Mouse (Mus musculus): ENCODE results near the gene Olfr110. TPM values are rescaled to one million over a fixed set of nuclear protein-coding genes. Genes with fewer than 3 reads are reported as not detected.
A peak's percentile ranks its signal among the peaks of the same experiment; 100 is the strongest.
"Not testable (repeated sequence)": the region's sequence is repeated elsewhere in the genome, so short reads cannot be mapped to it uniquely, and the experiment has no call there.

Olfr110 gene
- not detected in 2 replicates for polyA plus RNA-seq (2015; fragmentation: Nextera tagmentation; extraction: Ambion mirVana)

GRCm38 (mm10) chr17:37491930-37492518 is at the start of gene Olfr110:
TSS of gene Olfr110 (plus strand) at chr17:37492468.
- WGBS = 66% methylated on average over 1 of the region's 1 CpGs
- no peaks in the 10 kb centered on the region for H3K4me1 ChIP-seq
- ATAC-seq (replicated peaks) = no peak
- no peak within 1 kb of the TSS for H3K4me3 ChIP-seq
- no peaks in the 10 kb centered on the region for H3K9me3 ChIP-seq
- no peak within 1 kb of the TSS for H3K9ac ChIP-seq
- H3K36me3 ChIP-seq (replicated peaks) = no peaks in the 10 kb centered on the region
- no peak within 1 kb of the TSS for H3K4me2 ChIP-seq
- no peaks in the 10 kb centered on the region for H3K27me3 ChIP-seq (replicated peaks)
- H3K27ac ChIP-seq = no peak within 1 kb of the TSS

DNA sequence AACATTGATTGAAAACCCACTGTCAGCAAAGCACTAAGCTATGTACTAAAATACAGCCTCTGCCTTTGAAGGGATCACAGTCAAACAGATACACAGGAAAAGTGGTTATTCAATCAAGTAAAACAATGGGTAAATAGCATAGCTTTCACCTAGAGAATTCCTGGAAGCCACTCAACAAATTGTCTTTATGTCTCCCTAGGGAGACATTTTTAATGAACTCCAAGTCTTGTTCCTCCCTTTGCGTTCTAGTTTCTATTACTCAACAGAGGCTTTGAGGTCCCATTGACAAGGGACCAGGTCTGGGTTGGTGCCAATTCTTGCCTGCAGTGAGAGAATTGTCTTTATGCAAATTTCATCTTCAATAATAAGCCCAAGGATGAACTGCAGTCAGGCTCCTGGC is 47.1 kb upstream of the Olfr110 start, which contains the start of gene Olfr108:
TSS of gene Olfr108 (plus strand) at position 301 of the 400 bp plus-strand sequence.
- Histone ChIP-seq H3K4me1 (no peaks in the 10 kb centered on the region), H3K36me3 (replicated peaks) (no peaks in the 10 kb centered on the region), H3K9me3 (no peaks in the 10 kb centered on the region), H3K4me2 (no peak within 1 kb of the TSS), H3K9ac (no peak within 1 kb of the TSS), H3K27me3 (replicated peaks) (no peaks in the 10 kb centered on the region), H3K27ac (no peak within 1 kb of the TSS), H3K4me3 (no peak within 1 kb of the TSS)
- no peak for ATAC-seq (replicated peaks)
- WGBS = 81% methylated on average over 1 of the region's 1 CpGs

DNA sequence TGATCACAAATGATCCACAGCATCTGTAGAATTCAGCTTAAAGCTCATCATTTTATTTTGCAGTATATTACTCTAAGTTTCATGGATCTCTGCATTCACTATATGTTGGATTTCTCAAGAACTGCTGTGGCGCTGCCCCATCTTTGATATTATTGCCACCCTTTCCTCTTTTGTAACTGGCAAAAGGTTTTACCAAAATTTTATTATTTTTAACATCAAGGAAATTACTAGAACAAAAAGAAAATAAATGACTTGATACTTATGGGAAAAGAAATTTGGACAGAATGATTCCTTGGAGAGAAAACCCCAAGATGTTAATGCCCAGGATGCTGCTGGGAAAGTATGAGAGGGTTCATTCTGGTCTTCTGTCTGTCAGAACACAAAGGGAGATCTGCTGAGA is 33.7 kb upstream of the Olfr110 start, which contains the start of gene Olfr109:
TSS of gene Olfr109 (plus strand) at position 301 of the 400 bp plus-strand sequence.
- H3K4me1 ChIP-seq = no peaks in the 10 kb centered on the region
- no peak within 1 kb of the TSS for H3K9ac ChIP-seq
- no peak within 1 kb of the TSS for H3K4me3 ChIP-seq
- no peak for ATAC-seq (replicated peaks)
- WGBS = 98% methylated on average over 1 of the region's 1 CpGs
- H3K27ac ChIP-seq = no peak within 1 kb of the TSS
- no peaks in the 10 kb centered on the region for H3K36me3 ChIP-seq (replicated peaks)
- H3K4me2 ChIP-seq = no peak within 1 kb of the TSS
- no peaks in the 10 kb centered on the region for H3K27me3 ChIP-seq (replicated peaks)
- H3K9me3 ChIP-seq = no peaks in the 10 kb centered on the region

GRCm38 (mm10) chr17:37483452-37483851 is 8.8 kb upstream of the Olfr110 start, which contains the start of gene H2-M2:
TSS of gene H2-M2 (minus strand) at chr17:37483552.
- H3K4me1 ChIP-seq = no peaks in the 10 kb centered on the region
- no peak within 1 kb of the TSS for H3K4me2 ChIP-seq
- H3K36me3 ChIP-seq (replicated peaks) = no peaks in the 10 kb centered on the region
- WGBS = 82% methylated on average over 2 of the region's 2 CpGs
- no peak within 1 kb of the TSS for H3K4me3 ChIP-seq
- no peak within 1 kb of the TSS for H3K27ac ChIP-seq
- no peaks in the 10 kb centered on the region for H3K27me3 ChIP-seq (replicated peaks)
- no peak within 1 kb of the TSS for H3K9ac ChIP-seq
- ATAC-seq (replicated peaks) = no peak
- no peaks in the 10 kb centered on the region for H3K9me3 ChIP-seq

DNA sequence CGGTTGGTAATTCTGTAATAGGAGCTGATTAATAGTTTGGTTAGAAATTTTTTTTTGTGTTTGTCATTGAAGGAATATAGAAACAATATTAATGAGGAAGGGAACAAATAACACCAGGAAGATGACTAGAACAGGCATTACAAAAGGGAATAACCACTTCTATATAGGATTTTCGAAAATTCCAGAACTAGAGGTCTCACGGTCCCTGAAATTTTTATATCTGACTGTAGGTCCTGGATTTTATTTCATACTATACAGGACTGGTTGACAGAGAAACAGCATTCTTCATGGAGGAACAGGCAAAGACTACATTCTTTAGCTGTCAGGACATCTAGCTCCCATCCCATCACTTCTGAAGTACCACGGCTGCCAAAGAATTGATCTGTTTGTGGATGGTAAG is 15.5 kb downstream of the Olfr110 start, which contains the start of gene Olfr111:
TSS of gene Olfr111 (plus strand) at position 301 of the 400 bp plus-strand sequence.
- no peak within 1 kb of the TSS for H3K4me2 ChIP-seq
- WGBS = 91% methylated on average over 4 of the region's 4 CpGs

GRCm38 (mm10) chr17:37524612-37525011 is 32.3 kb downstream of the Olfr110 start:
- ATAC-seq (replicated peaks); H3K36me3 ChIP-seq (replicated peaks); H3K4me1 ChIP-seq; H3K9me3 ChIP-seq; H3K27me3 ChIP-seq (replicated peaks); H3K9ac ChIP-seq; H3K4me2 ChIP-seq; H3K27ac ChIP-seq; H3K4me3 ChIP-seq: not testable (repeated sequence)

More for the DNA sequence above, 15.5 kb downstream of the Olfr110 start, which contains the start of gene Olfr111:
- Histone ChIP-seq H3K4me3 (no peak within 1 kb of the TSS), H3K36me3 (replicated peaks) (no peaks in the 10 kb centered on the region), H3K4me1 (no peaks in the 10 kb centered on the region), H3K27ac (no peak within 1 kb of the TSS), H3K27me3 (replicated peaks) (no peaks in the 10 kb centered on the region), H3K9ac (no peak within 1 kb of the TSS), H3K9me3 (no peaks in the 10 kb centered on the region)
- ATAC-seq (replicated peaks) = no peak

- ATAC-seq (replicated peaks); H3K9me3 ChIP-seq; H3K27ac ChIP-seq; H3K4me2 ChIP-seq; H3K4me3 ChIP-seq; H3K36me3 ChIP-seq (replicated peaks); H3K9ac ChIP-seq; H3K4me1 ChIP-seq; H3K27me3 ChIP-seq (replicated peaks): not testable (repeated sequence)
- 78% methylated on average over 1 of the region's 1 CpGs for WGBS
Measured at GRCm38 (mm10) chr17:37525427-37525826, 33.2 kb downstream of the Olfr110 start.

DNA sequence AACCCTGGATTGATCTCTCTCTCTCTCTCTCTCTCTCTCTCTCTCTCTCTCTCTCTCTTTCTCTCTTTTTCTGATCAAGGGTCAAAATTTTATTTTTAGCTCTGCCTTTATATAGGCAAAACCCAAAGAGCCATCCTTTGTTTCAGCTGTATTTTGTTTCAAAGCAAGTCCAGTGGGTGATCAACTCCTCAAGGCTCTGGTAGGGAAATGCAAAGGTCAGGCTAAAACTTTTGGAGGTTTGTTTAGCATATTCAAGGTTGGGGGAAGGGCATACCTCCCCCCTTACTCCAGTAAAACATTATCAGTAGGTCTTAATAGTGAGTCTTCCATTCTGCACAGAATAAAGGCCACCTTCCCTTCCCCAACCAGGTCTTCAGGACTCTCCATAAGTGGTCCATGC is 42.9 kb downstream of the Olfr110 start:
- Histone ChIP-seq H3K27ac (no peak overlapping the region), H3K9me3 (no peaks in the 10 kb centered on the region), H3K4me1 (no peaks in the 10 kb centered on the region), H3K4me3 (no peak overlapping the region), H3K4me2 (no peak overlapping the region), H3K9ac (no peak overlapping the region), H3K36me3 (replicated peaks) (no peaks in the 10 kb centered on the region), H3K27me3 (replicated peaks) (no peaks in the 10 kb centered on the region)
- no peak for ATAC-seq (replicated peaks)

DNA sequence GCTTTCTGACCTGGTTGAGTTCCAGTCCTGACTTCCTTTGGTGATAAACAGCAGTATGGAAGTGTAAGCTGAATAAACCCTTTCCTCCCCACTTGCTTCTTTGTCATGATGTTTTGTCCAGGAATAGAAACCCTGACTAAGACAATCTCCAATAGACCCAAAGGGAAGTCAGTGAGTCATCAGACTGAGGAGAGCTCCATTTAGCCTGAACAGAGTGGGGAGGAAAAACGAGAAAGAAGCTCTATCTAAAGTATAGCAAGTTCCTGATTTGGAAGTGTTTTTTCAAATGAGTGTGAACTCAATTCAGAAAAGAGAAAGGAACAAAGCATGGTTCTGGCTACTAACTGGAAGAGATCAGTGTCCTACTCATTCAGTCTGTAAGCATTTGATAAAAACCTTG is 46.1 kb downstream of the Olfr110 start:
- not testable (repeated sequence) for H3K4me2 ChIP-seq; H3K4me1 ChIP-seq; ATAC-seq (replicated peaks); H3K4me3 ChIP-seq; H3K27ac ChIP-seq; H3K9me3 ChIP-seq; H3K36me3 ChIP-seq (replicated peaks); H3K9ac ChIP-seq; H3K27me3 ChIP-seq (replicated peaks)
- 63% methylated on average over 1 of the region's 1 CpGs for WGBS

- ATAC-seq (replicated peaks) = no peak
- no peak overlapping the region for H3K9ac ChIP-seq
- H3K27me3 ChIP-seq (replicated peaks) = no peaks in the 10 kb centered on the region
- H3K27ac ChIP-seq = no peak overlapping the region
- H3K36me3 ChIP-seq (replicated peaks) = no peaks in the 10 kb centered on the region
- WGBS = 51% methylated on average over 4 of the region's 4 CpGs
- H3K9me3 ChIP-seq = no peaks in the 10 kb centered on the region
- H3K4me3 ChIP-seq = no peak overlapping the region
- H3K4me2 ChIP-seq = no peak overlapping the region
- H3K4me1 ChIP-seq = 0 out of 2 replicates have a peak, but pooled peaks cover 4% of the 10 kb centered on the region
Measured at GRCm38 (mm10) chr17:37541454-37542119, 49.3 kb downstream of the Olfr110 start.

- Histone ChIP-seq H3K36me3 (replicated peaks) (no peaks in the 10 kb centered on the region), H3K4me1 (0 out of 2 replicates have a peak, but pooled peaks cover 4% of the 10 kb centered on the region), H3K9ac (no peak overlapping the region), H3K4me3 (no peak overlapping the region), H3K27ac (no peak overlapping the region), H3K9me3 (no peaks in the 10 kb centered on the region), H3K27me3 (replicated peaks) (no peaks in the 10 kb centered on the region), H3K4me2 (no peak overlapping the region)
- ATAC-seq (replicated peaks) = peak; percentile 69; the same call in 1 of the 2 replicates
- 36% methylated on average over 3 of the region's 3 CpGs for WGBS
Measured at GRCm38 (mm10) chr17:37543800-37544435, 51.6 kb downstream of the Olfr110 start.
